Mouse (Mus musculus): ENCODE measurements around the gene Asic2. TPM values are rescaled to one million over a fixed set of nuclear protein-coding genes. Genes with fewer than 3 reads are reported as not detected.

Gene Asic2
- polyA plus RNA-seq, 1 experiment from 2014 or later = 1.7 TPM

DNA sequence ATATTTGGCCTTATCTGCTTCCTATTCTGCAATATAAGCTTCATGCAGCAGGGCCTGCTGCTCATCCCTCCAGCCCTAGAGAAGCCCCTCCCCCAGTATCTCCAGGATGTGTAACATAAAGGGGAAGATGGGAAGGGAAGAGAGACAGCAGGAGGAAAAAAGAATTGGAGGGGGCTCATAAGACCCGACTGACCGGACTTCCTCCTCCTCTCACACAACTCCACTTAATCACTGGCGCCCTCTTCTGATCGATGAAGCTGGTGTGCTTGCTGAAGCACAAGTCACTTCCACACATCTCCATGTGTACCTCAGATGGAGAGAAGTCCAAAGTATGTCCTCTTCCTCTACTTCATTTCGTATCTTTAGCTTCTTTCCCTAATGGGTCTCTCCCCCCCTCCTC is 506.1 kb downstream of the Asic2 start:
- Histone ChIP-seq H3K27ac (replicated peaks) (peak overlapping the region; percentile 63), H3K4me3 (no peak overlapping the region), H3K4me1 (peaks cover 19% of the 10 kb centered on the region), H3K27me3 (ENCODE audit: low read depth, poor library complexity, severe bottlenecking) (no peaks in the 10 kb centered on the region), H3K36me3 (no peaks in the 10 kb centered on the region), H3K9me3 (replicated peaks) (no peaks in the 10 kb centered on the region)
- DNase-seq (ENCODE audit: low spot score) = peak; percentile 53
- 2% methylated on average over 5 of the region's 5 CpGs for WGBS

DNA sequence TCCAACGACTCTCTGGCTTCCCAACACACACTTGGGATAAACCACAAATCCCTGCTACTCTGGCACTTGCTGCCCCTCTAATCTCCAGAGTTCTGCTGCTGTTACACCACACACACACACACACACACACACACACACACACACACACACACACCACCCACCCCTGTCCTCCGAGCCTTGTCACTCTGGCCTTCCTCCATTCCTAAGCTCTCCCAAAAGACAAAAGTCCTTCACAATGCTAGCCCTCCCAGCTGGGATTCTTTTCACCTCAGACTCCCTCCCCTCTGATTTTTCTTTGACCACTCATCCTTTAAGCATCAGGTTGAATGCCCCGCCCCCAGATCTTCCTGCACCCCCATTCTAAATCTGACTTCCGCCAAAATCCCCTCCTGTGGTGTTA is 506.5 kb downstream of the Asic2 start:
- no peaks in the 10 kb centered on the region for H3K9me3 ChIP-seq (replicated peaks)
- H3K4me3 ChIP-seq = no peak overlapping the region
- DNase-seq (ENCODE audit: low spot score) = peak; percentile 49
- no peaks in the 10 kb centered on the region for H3K27me3 ChIP-seq (ENCODE audit: low read depth, poor library complexity, severe bottlenecking)
- H3K27ac ChIP-seq (replicated peaks) = peak overlapping the region; percentile 63
- 5% methylated on average over 4 of the region's 4 CpGs for WGBS
- no peaks in the 10 kb centered on the region for H3K36me3 ChIP-seq
- peaks cover 19% of the 10 kb centered on the region for H3K4me1 ChIP-seq

DNA sequence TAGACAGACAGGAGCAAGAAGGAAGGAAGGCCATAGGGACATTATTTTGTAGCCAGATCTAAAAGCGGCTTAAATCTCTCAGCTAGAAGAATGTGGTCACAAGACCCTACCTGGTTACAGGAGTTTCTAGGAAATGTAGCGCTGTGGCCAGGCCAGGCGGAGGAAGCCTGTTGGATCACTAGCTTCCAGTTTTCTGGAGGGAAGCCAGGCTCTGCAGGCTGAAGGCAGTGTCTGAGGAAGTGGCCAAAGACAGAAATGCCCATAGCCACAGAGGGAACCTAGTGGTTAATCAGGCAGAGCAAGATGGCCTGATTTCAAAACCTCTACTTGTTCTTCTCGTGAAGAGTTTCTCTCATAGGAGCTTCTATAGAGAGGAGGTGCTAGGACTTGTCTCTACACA is 513.3 kb downstream of the Asic2 start:
- H3K27ac ChIP-seq (replicated peaks) = peak overlapping the region; percentile 1; the same call in 1 of the 2 replicates
- H3K36me3 ChIP-seq = no peaks in the 10 kb centered on the region
- no peak for DNase-seq (ENCODE audit: low spot score)
- H3K27me3 ChIP-seq (ENCODE audit: low read depth, poor library complexity, severe bottlenecking) = no peaks in the 10 kb centered on the region
- H3K4me3 ChIP-seq = no peak overlapping the region
- peaks cover 19% of the 10 kb centered on the region for H3K4me1 ChIP-seq
- H3K9me3 ChIP-seq (replicated peaks) = no peaks in the 10 kb centered on the region
- WGBS = 92% methylated on average over 4 of the region's 4 CpGs

DNA sequence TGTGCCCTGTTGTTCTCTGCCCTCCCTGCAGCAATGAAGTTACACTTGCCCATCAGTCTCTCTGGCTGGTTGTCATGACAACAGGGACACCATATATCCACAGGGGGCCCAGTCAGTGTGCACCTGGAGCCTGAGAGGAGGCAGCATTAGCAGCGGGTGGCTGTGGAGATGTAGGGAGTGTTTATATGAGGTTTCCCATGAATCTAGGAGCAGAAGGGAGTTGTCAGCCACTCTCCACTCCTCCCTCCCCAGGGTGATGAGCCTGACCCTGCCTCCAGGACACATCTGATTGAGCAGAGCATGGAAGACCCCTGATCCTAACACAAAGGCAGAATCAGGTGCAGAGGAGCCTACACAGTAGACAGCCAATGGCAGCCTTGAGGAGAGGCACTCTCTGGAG is 514.1 kb downstream of the Asic2 start:
- peaks cover 23% of the 10 kb centered on the region for H3K4me1 ChIP-seq
- peak overlapping the region; percentile 57 for H3K27ac ChIP-seq (replicated peaks)
- 13% methylated on average over 1 of the region's 1 CpGs for WGBS
- H3K27me3 ChIP-seq (ENCODE audit: low read depth, poor library complexity, severe bottlenecking) = no peaks in the 10 kb centered on the region
- no peaks in the 10 kb centered on the region for H3K36me3 ChIP-seq
- no peak overlapping the region for H3K4me3 ChIP-seq
- no peaks in the 10 kb centered on the region for H3K9me3 ChIP-seq (replicated peaks)
- peak; percentile 28 for DNase-seq (ENCODE audit: low spot score)

DNA sequence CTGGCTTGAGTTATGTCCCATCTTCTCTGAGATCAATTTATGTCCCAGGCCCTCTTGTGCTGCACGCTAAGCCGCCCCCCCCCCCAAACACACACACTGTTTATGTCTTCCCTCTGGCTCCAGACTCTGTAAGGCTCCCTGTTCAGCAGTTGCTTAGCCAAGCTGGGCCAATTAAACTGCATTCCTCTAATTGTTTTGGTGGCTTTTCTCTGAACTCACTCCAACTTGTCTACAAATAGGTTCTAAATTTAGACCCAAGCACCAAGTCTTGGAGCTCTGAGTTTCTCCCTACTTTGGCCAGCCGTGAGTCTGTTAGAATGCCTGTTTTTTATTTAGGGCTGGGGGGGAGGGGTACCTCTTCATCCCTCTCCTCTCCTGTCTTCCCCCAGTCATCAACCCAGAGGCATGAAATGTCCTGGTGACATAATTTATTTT is 519.0 kb downstream of the Asic2 start:
- no peak for DNase-seq (ENCODE audit: low spot score)
- Histone ChIP-seq H3K4me1 (peaks cover 21% of the 10 kb centered on the region), H3K27ac (replicated peaks) (no peak overlapping the region; the same call in 1 of the 2 replicates), H3K4me3 (no peak overlapping the region), H3K36me3 (no peaks in the 10 kb centered on the region), H3K9me3 (replicated peaks) (no peaks in the 10 kb centered on the region), H3K27me3 (ENCODE audit: low read depth, poor library complexity, severe bottlenecking) (no peaks in the 10 kb centered on the region)
- whole genome bisulfite sequencing = 60% methylated on average over 3 of the region's 3 CpGs

DNA sequence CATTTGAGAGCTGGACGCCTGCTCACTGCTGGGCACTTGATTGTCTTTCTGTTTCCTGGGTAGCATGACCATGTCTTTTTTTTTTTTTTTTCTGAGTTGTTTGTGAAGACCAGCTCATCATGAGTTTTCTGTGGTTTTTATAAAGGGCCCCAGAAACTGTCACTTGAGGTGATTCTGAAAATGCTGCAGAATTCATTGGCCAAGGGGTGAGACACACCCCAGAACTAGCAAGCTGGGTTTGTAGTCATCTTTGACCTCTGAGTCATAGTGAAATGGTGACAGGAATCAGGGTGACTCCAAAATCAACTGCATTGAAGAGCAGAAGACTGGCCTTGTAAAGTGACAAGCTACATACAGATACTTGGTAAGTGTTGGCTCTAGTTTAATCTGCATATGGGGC is 521.9 kb downstream of the Asic2 start:
- H3K4me1 ChIP-seq = 0 out of 2 replicates have a peak, but pooled peaks cover 6% of the 10 kb centered on the region
- H3K9me3 ChIP-seq (replicated peaks) = no peaks in the 10 kb centered on the region
- no peak overlapping the region for H3K27ac ChIP-seq (replicated peaks)
- DNase-seq (ENCODE audit: low spot score) = no peak
- no peaks in the 10 kb centered on the region for H3K36me3 ChIP-seq
- no peak overlapping the region for H3K4me3 ChIP-seq
- no peaks in the 10 kb centered on the region for H3K27me3 ChIP-seq (ENCODE audit: low read depth, poor library complexity, severe bottlenecking)
- WGBS = 85% methylated on average over 1 of the region's 1 CpGs

DNA sequence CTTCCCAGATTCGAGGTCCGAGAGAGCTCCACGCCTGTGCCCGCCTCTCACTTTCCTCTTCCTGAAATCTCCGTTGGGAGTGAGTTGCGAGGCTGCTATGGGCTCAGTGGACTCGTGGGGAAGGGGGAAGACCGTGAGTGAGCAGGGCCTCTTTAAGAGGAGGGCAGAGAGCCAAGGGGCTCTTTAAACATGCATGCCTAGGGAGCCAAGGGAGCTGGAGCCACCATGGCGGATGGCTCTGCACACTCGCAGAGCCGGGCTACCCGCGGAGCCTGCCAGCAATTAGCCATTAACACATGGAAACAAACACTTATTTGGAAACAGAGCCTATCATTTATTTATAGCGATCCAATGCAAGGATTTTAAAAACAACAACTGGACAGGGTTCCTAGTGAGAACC is 541.4 kb downstream of the Asic2 start:
- Histone ChIP-seq H3K27me3 (ENCODE audit: low read depth, poor library complexity, severe bottlenecking) (no peaks in the 10 kb centered on the region), H3K4me1 (no peaks in the 10 kb centered on the region), H3K36me3 (no peaks in the 10 kb centered on the region), H3K4me3 (no peak overlapping the region), H3K9me3 (replicated peaks) (no peaks in the 10 kb centered on the region), H3K27ac (replicated peaks) (no peak overlapping the region)
- 83% methylated on average over 14 of the region's 14 CpGs for WGBS
- DNase-seq (ENCODE audit: low spot score) = no peak

DNA sequence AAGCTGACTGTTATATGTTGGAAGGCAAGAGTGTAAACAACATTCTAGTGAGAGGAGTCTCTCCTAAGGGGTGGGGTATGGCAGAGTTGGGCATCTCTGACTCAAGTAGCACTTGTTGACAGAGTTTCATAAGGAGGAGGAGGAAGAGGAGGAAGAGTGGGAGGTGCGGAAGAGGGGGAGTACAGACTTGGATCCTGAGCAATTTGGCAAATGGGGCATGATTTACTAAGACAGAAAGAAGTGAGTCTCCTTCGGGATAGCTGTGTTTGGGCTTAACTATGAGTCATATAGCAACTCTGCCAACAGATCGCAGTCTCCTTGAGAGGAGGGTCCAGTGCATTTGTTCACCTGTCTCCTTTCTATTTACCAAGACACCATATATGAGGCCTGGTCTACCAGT is 549.1 kb downstream of the Asic2 start:
- Histone ChIP-seq H3K4me1 (no peaks in the 10 kb centered on the region), H3K27me3 (ENCODE audit: low read depth, poor library complexity, severe bottlenecking) (no peaks in the 10 kb centered on the region), H3K9me3 (replicated peaks) (no peaks in the 10 kb centered on the region), H3K36me3 (no peaks in the 10 kb centered on the region), H3K4me3 (no peak overlapping the region), H3K27ac (replicated peaks) (no peak overlapping the region)
- 90% methylated on average over 3 of the region's 3 CpGs for WGBS
- DNase-seq (ENCODE audit: low spot score) = no peak

DNA sequence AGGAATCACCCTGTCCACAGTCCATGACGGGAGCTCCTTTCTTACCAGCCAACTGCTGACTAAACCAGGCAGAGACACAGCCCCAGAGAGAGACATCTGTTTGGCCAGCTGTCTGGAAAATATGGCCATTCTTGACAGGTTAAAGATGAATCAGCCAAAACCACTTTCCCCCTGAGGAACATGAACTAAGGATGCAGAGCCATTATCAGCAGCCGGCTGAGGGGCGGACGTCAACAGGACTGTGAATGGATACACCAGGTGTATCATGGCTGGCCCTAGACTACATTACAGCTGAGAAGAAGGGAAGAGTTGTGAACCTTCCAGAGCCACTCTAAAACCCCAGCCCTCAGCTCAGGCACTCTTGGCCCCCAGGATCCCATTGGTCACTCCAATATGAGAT is 550.2 kb downstream of the Asic2 start:
- Histone ChIP-seq H3K36me3 (no peaks in the 10 kb centered on the region), H3K9me3 (replicated peaks) (no peaks in the 10 kb centered on the region), H3K27ac (replicated peaks) (no peak overlapping the region), H3K4me3 (no peak overlapping the region), H3K27me3 (ENCODE audit: low read depth, poor library complexity, severe bottlenecking) (no peaks in the 10 kb centered on the region), H3K4me1 (no peaks in the 10 kb centered on the region)
- WGBS = 96% methylated on average over 4 of the region's 4 CpGs
- no peak for DNase-seq (ENCODE audit: low spot score)

DNA sequence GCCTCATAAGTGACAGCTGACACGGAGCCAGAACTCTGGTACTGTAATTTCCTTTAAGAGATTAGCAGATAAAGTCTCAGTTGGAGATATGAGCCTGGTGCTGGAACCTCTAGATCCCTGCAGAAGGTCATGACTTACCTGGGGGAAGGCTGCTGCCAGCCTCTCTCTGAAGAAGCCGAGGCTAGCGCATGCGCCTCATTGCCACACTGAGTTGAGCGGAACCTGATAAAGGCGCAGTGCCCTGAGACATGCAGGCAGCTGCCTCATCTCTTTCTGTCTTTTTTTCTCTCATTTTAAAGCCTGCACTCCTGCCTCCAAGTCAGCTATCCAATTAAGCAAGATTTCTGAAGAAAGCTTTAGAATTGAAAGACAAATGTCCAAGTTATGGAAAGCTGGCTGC is 551.9 kb downstream of the Asic2 start:
- 87% methylated on average over 6 of the region's 6 CpGs for WGBS
- H3K27me3 ChIP-seq (ENCODE audit: low read depth, poor library complexity, severe bottlenecking) = no peaks in the 10 kb centered on the region
- H3K36me3 ChIP-seq = no peaks in the 10 kb centered on the region

DNA sequence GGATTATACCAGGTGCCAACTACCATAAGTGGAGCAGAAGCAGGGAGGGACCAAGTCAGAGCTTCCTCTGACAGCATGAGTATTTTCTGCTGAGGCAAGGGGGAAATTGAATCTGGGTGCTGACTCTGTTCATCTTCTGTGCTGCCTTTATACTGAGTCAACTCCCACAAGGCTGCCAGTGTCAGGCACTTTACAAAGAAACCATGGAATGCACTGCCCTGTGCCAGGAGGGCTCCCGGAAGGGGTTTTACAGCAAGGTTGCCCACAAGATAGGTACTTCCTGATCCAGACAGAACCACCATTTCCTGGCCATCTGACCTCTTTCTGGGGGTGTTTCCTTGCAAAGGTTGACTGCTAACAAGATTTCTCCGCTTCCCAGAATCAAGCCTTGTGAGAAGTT is 553.7 kb downstream of the Asic2 start:
- H3K36me3 ChIP-seq = no peaks in the 10 kb centered on the region
- no peaks in the 10 kb centered on the region for H3K9me3 ChIP-seq (replicated peaks)
- no peak overlapping the region for H3K4me3 ChIP-seq
- no peak overlapping the region for H3K27ac ChIP-seq (replicated peaks)
- H3K27me3 ChIP-seq (ENCODE audit: low read depth, poor library complexity, severe bottlenecking) = no peaks in the 10 kb centered on the region
- no peak for DNase-seq (ENCODE audit: low spot score)
- WGBS = 96% methylated on average over 2 of the region's 2 CpGs
- H3K4me1 ChIP-seq = no peaks in the 10 kb centered on the region

More for the DNA sequence above, 551.9 kb downstream of the Asic2 start:
- no peaks in the 10 kb centered on the region for H3K4me1 ChIP-seq
- H3K4me3 ChIP-seq = no peak overlapping the region
- no peak overlapping the region for H3K27ac ChIP-seq (replicated peaks)
- H3K9me3 ChIP-seq (replicated peaks) = no peaks in the 10 kb centered on the region
- no peak for DNase-seq (ENCODE audit: low spot score)

DNA sequence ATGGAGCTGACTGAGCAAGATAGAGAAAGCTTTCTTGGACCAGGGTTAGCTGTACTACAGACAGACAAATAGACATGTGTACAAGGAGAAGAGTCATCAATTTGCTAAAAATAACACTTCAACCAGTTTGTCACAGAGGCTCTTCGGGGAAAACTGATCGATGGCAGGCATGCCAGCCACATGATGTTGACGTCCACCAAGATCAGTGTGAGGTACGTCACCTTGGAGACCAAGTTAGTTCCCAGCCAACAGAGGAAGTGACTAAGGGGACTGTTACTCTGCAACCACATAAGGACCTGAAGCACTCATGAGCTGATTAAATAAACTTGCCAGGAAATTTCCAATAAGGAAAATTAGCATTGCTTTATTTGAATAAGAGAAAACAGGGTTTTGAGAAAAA is 557.0 kb downstream of the Asic2 start:
- Histone ChIP-seq H3K36me3 (no peaks in the 10 kb centered on the region), H3K4me3 (no peak overlapping the region), H3K27ac (replicated peaks) (no peak overlapping the region), H3K4me1 (no peaks in the 10 kb centered on the region), H3K27me3 (ENCODE audit: low read depth, poor library complexity, severe bottlenecking) (no peaks in the 10 kb centered on the region), H3K9me3 (replicated peaks) (no peaks in the 10 kb centered on the region)
- no peak for DNase-seq (ENCODE audit: low spot score)
- 85% methylated on average over 4 of the region's 4 CpGs for WGBS

DNA sequence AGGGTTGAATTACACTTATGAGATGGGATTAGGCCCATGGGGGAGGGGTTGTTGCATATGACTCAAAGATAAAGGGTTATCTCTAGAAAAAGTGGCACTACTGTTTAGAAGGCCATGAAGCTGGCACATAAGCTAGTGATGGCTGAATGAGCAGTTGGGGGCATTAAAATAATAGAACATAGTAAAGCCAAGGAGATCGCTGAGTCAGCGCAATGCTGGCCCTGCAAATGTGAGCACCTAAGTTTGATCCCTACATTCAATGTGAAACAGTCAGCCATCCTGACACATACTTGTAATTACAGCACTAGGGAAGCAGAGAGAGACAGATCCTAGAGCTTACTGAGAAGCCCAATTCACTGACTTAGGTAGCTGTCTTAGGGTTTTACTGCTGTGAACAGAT is 562.3 kb downstream of the Asic2 start:
- H3K4me3 ChIP-seq = no peak overlapping the region
- no peaks in the 10 kb centered on the region for H3K36me3 ChIP-seq
- H3K27me3 ChIP-seq (ENCODE audit: low read depth, poor library complexity, severe bottlenecking) = no peaks in the 10 kb centered on the region
- whole genome bisulfite sequencing = 93% methylated on average over 2 of the region's 2 CpGs
- H3K4me1 ChIP-seq = no peaks in the 10 kb centered on the region
- no peaks in the 10 kb centered on the region for H3K9me3 ChIP-seq (replicated peaks)
- DNase-seq (ENCODE audit: low spot score) = no peak
- no peak overlapping the region for H3K27ac ChIP-seq (replicated peaks)

DNA sequence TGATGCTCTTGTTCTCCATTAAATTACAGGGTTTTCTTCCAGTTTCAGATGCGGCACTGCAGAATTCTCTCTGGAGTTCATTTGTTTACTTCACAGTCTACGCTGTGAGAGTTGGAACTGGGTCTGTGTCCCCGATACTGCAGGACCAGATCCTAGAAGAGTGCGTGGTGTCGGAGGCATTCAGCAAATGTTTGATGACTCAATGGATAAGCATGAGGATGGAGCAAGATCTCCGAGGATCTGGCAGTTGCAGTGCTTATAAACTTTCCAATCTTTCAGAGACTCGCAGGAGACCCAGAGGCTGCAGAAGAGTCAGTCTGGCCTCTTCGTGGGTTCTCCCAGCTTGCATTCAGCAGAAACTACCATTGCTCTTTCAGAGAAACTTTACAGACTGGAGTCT is 566.0 kb downstream of the Asic2 start:
- Histone ChIP-seq H3K4me3 (no peak overlapping the region), H3K27ac (replicated peaks) (no peak overlapping the region), H3K9me3 (replicated peaks) (no peaks in the 10 kb centered on the region), H3K27me3 (ENCODE audit: low read depth, poor library complexity, severe bottlenecking) (no peaks in the 10 kb centered on the region), H3K4me1 (no peaks in the 10 kb centered on the region), H3K36me3 (no peaks in the 10 kb centered on the region)
- WGBS = 90% methylated on average over 8 of the region's 8 CpGs
- DNase-seq (ENCODE audit: low spot score) = no peak
